Mouse (Mus musculus) cerebellum, adult 2 months (tissue): ENCODE data around the gene Kifap3. TPM values are rescaled to one million over a fixed set of nuclear protein-coding genes. Genes with fewer than 3 reads are reported as not detected.

ENCODE experiments used
- DNase-seq, 2 experiments: peaks; one replicate each; pipeline ENCODE4 v3.0.0; 2021
- H3K27ac ChIP-seq: fragments of 200-500 bp; 2 replicates; pipeline ENCODE4 v1.5.1; 2012; ENCODE audit warnings: low read length, control low read depth, inconsistent platforms; ENCODE audit not compliant: insufficient read depth
- H3K27me3 ChIP-seq: fragments of 200-500 bp; 2 replicates; pipeline ENCODE4 v1.6.1; 2012; ENCODE audit warnings: inconsistent platforms, mild to moderate bottlenecking, low read length, moderate library complexity; ENCODE audit not compliant: control insufficient read depth, insufficient read depth
- H3K4me1 ChIP-seq: fragments of 200-500 bp; 2 replicates; pipeline ENCODE4 v1.6.1; 2011; ENCODE audit warnings: low read length; ENCODE audit not compliant: control insufficient read depth, insufficient read depth
- H3K4me3 ChIP-seq: fragments of 200-500 bp; replicated peaks from 2 replicates; pipeline ENCODE3; 2011; ENCODE audit warnings: mild to moderate bottlenecking, low read depth, low read length, control low read depth; ENCODE audit not compliant: insufficient read depth
- CTCF ChIP-seq: fragments of 200-500 bp; IDR thresholded peaks from 2 replicates; pipeline ENCODE4 v1.5.1; 2011; ENCODE audit warnings: low read depth, mild to moderate bottlenecking, control low read depth, low read length, moderate library complexity, borderline replicate concordance; ENCODE audit not compliant: insufficient read depth
- POLR2A ChIP-seq: fragments of 200-500 bp; IDR thresholded peaks from 2 replicates; pipeline ENCODE4 v1.6.1; 2011; ENCODE audit warnings: low read length, control low read depth, borderline replicate concordance; ENCODE audit not compliant: insufficient read depth
- WGBS: fragments of 180-500 bp; shearing (Covaris S2); methylation state at CpG from one replicate; pipeline ENCODE4 v1.1.7; 2018; 5-methylcytosine and 5-hydroxymethylcytosine counted together
- polyA plus RNA-seq: library from polyadenylated mRNA; depleted of rRNA; stranded (reverse); fragments of >200 nt; gene quantifications from 2 replicates; pipeline ENCODE4 v1.2.3, GENCODE M21; 2012

The Kifap3 gene
- polyA plus RNA-seq, 1 experiment = 111 TPM

GRCm38 (mm10) chr1:163852884-163853560 is 73.6 kb downstream of the Kifap3 start:
- TF ChIP-seq CTCF (no peak), POLR2A (no peak)

GRCm38 (mm10) chr1:163858420-163858819 is 79.0 kb downstream of the Kifap3 start:
- 93% methylated on average over 2 of the region's 2 CpGs for WGBS
- H3K4me3 ChIP-seq = no peak overlapping the region
- H3K27ac ChIP-seq = no peak overlapping the region
- no peaks in the 10 kb centered on the region for H3K4me1 ChIP-seq
- no peak for DNase-seq
- TF ChIP-seq POLR2A = no peak
- no peak for TF ChIP-seq CTCF
- H3K27me3 ChIP-seq = no peaks in the 10 kb centered on the region

More at GRCm38 (mm10) chr1:163852884-163853560, 73.6 kb downstream of the Kifap3 start:
- Histone ChIP-seq H3K27me3 (no peaks in the 10 kb centered on the region), H3K4me3 (no peak overlapping the region), H3K27ac (no peak overlapping the region), H3K4me1 (no peaks in the 10 kb centered on the region)
- 69% methylated on average over 5 of the region's 5 CpGs for WGBS
- DNase-seq = no peak

- no peaks in the 10 kb centered on the region for H3K4me1 ChIP-seq
- H3K4me3 ChIP-seq = no peak overlapping the region
- no peak overlapping the region for H3K27ac ChIP-seq
- TF ChIP-seq POLR2A = no peak
- no peak for TF ChIP-seq CTCF
- H3K27me3 ChIP-seq = no peaks in the 10 kb centered on the region
- DNase-seq = no peak
Measured at GRCm38 (mm10) chr1:163861538-163861937, 82.2 kb downstream of the Kifap3 start.

GRCm38 (mm10) chr1:163873158-163873557 is 93.8 kb downstream of the Kifap3 start:
- Histone ChIP-seq H3K27me3 (no peaks in the 10 kb centered on the region), H3K4me1 (no peaks in the 10 kb centered on the region), H3K27ac (no peak overlapping the region), H3K4me3 (no peak overlapping the region)
- TF ChIP-seq CTCF = no peak
- no peak for TF ChIP-seq POLR2A
- DNase-seq = no peak
- WGBS = 77% methylated on average over 3 of the region's 3 CpGs

- Histone ChIP-seq H3K27me3 (no peaks in the 10 kb centered on the region), H3K4me3 (no peak overlapping the region), H3K4me1 (no peaks in the 10 kb centered on the region), H3K27ac (no peak overlapping the region)
- TF ChIP-seq POLR2A = no peak
- no peak for TF ChIP-seq CTCF
- DNase-seq = no peak
Measured at GRCm38 (mm10) chr1:163889629-163890028, 110.2 kb downstream of the Kifap3 start.

- no peak overlapping the region for H3K4me3 ChIP-seq
- WGBS = 93% methylated on average over 5 of the region's 5 CpGs
- H3K4me1 ChIP-seq = no peaks in the 10 kb centered on the region
- DNase-seq = no peak
- H3K27ac ChIP-seq = no peak overlapping the region
- H3K27me3 ChIP-seq = no peaks in the 10 kb centered on the region
- TF ChIP-seq POLR2A (no peak), CTCF (no peak)
Measured at GRCm38 (mm10) chr1:163893294-163893693, 113.9 kb downstream of the Kifap3 start.

- Histone ChIP-seq H3K27ac (no peak overlapping the region), H3K4me3 (no peak overlapping the region), H3K4me1 (no peaks in the 10 kb centered on the region), H3K27me3 (no peaks in the 10 kb centered on the region)
- TF ChIP-seq POLR2A (no peak), CTCF (no peak)
- 75% methylated on average over 11 of the region's 11 CpGs for WGBS
- DNase-seq = no peak
Measured at GRCm38 (mm10) chr1:163893774-163894527, 114.6 kb downstream of the Kifap3 start.

- no peak for DNase-seq
- Histone ChIP-seq H3K27me3 (no peaks in the 10 kb centered on the region), H3K4me3 (no peak overlapping the region), H3K4me1 (no peaks in the 10 kb centered on the region), H3K27ac (no peak overlapping the region)
- TF ChIP-seq POLR2A (no peak), CTCF (no peak)
- 78% methylated on average over 5 of the region's 5 CpGs for WGBS
Measured at GRCm38 (mm10) chr1:163898291-163898764, 118.9 kb downstream of the Kifap3 start.
